Mouse (Mus musculus) myocyte (in vitro differentiated cells): Measurements from ENCODE around the gene Sema4g.

Experiments used
- MAX ChIP-seq: IDR thresholded peaks from one replicate; pipeline ENCODE4 v1.6.1; 2011; ENCODE audit warnings: low read depth, mild to moderate bottlenecking, control low read depth
- POLR2A ChIP-seq: IDR thresholded peaks from one replicate; pipeline ENCODE4 v1.6.1; 2011; ENCODE audit warnings: low read depth, mild to moderate bottlenecking, control low read depth, moderate library complexity; ENCODE audit not compliant: insufficient read length
- POLR2AphosphoS2 ChIP-seq: IDR thresholded peaks from one replicate; pipeline ENCODE4 v1.6.1; 2011; ENCODE audit warnings: low read depth, control low read depth; ENCODE audit not compliant: insufficient read length
- TCF12 ChIP-seq: IDR thresholded peaks from one replicate; pipeline ENCODE4 v1.6.1; 2011; ENCODE audit warnings: mild to moderate bottlenecking, control low read depth; ENCODE audit not compliant: poor library complexity, insufficient read depth, severe bottlenecking

DNA sequence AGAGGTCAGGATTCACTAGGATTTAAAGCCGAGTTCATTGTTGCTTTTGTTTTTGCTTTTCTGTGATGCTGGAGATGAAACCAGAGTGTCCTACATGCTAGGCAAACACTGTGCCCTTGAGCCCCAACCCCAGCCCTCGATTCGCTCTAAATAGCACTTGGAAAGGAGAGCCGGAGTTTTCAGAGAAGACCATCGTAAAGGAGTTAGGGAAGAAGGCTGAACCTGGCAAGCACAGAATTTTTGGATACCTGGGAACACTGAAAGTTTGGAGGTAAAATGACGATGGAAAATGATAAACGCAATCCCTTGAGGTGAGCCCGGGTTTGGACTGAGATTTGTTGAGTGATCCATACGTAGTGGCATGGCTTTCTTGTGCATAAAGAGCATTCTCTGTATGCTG is 580 bp upstream of the Sema4g start:
- no peak for TF ChIP-seq POLR2AphosphoS2
- no peak for TF ChIP-seq POLR2A
- no peak for TF ChIP-seq TCF12
- no peak for TF ChIP-seq MAX
